Mouse (Mus musculus) layer of hippocampus, postnatal 25 days (tissue): ENCODE results near the gene Ccdc188. TPM values are rescaled to one million over a fixed set of nuclear protein-coding genes. Genes with fewer than 3 reads are reported as not detected.
A peak's percentile ranks its signal among the peaks of the same experiment; 100 is the strongest.

Experiments
- DNase-seq, 2 experiments: peaks; one replicate each; pipeline ENCODE4 v3.0.0; 2022; ENCODE audit warnings: mixed read lengths in 2 of 2, low spot score in 1 of 2; ENCODE audit errors: extremely low spot score in 1 of 2
- total RNA-seq, 2 experiments: library from RNA; stranded (reverse); gene quantifications; 2 replicates each; pipeline ENCODE4 v1.2.3; 2021

Gene Ccdc188
- total RNA-seq, 2 experiments from 2014 or later = not detected

GRCm38 (mm10) chr16:18200062-18200461, 17.6 kb upstream of the Ccdc188 start:
- no peak for DNase-seq

GRCm38 (mm10) chr16:18201620-18202019, 16.1 kb upstream of the Ccdc188 start:
- DNase-seq = no peak

- DNase-seq = no peak
Observed at GRCm38 (mm10) chr16:18202061-18202460, 15.6 kb upstream of the Ccdc188 start.

GRCm38 (mm10) chr16:18203430-18204091, 14.1 kb upstream of the Ccdc188 start:
- DNase-seq = no peak

- peak in 1 of 2 experiments; percentile 87 for DNase-seq
Observed at GRCm38 (mm10) chr16:18210701-18211416, 6.8 kb upstream of the Ccdc188 start.

GRCm38 (mm10) chr16:18211417-18212171, 6.1 kb upstream of the Ccdc188 start:
- peak; percentile 93 to 100 for DNase-seq

- DNase-seq = peak in 1 of 2 experiments; percentile 53
Observed at GRCm38 (mm10) chr16:18213689-18214088, 4.0 kb upstream of the Ccdc188 start.

GRCm38 (mm10) chr16:18214858-18215257, 2.8 kb upstream of the Ccdc188 start:
- DNase-seq = no peak

GRCm38 (mm10) chr16:18218580-18218996, 909 bp downstream of the Ccdc188 start:
- no peak for DNase-seq

GRCm38 (mm10) chr16:18220001-18220400, 2.3 kb downstream of the Ccdc188 start:
- DNase-seq = no peak

GRCm38 (mm10) chr16:18220856-18221542, 3.3 kb downstream of the Ccdc188 start:
- DNase-seq = no peak

GRCm38 (mm10) chr16:18221543-18221898, 3.8 kb downstream of the Ccdc188 start:
- no peak for DNase-seq

GRCm38 (mm10) chr16:18222188-18222587, 4.5 kb downstream of the Ccdc188 start:
- no peak for DNase-seq

- DNase-seq = no peak
Observed at GRCm38 (mm10) chr16:18227187-18227586, 9.5 kb downstream of the Ccdc188 start.

GRCm38 (mm10) chr16:18227897-18228422, 10.3 kb downstream of the Ccdc188 start:
- no peak for DNase-seq

- no peak for DNase-seq
Observed at GRCm38 (mm10) chr16:18228856-18229255, 11.2 kb downstream of the Ccdc188 start.

GRCm38 (mm10) chr16:18229622-18230021, 11.9 kb downstream of the Ccdc188 start:
- DNase-seq = peak in 1 of 2 experiments; percentile 67

- no peak for DNase-seq
Observed at GRCm38 (mm10) chr16:18230617-18231016, 12.9 kb downstream of the Ccdc188 start.

- DNase-seq = no peak
Observed at GRCm38 (mm10) chr16:18231047-18231446, 13.4 kb downstream of the Ccdc188 start.

GRCm38 (mm10) chr16:18231451-18231850, 13.8 kb downstream of the Ccdc188 start:
- no peak for DNase-seq
